Mouse (Mus musculus) layer of hippocampus, adult 18-20 months (tissue): ENCODE data around the gene Prl2c1. TPM values are rescaled to one million over a fixed set of nuclear protein-coding genes. Genes with fewer than 3 reads are reported as not detected.
"Not testable (repeated sequence)": the region's sequence is repeated elsewhere in the genome, so short reads cannot be mapped to it uniquely, and the experiment has no call there.

Source experiments
- DNase-seq, 2 experiments: peaks; one replicate each; pipeline ENCODE4 v3.0.0; 2022; ENCODE audit warnings: low spot score in 2 of 2
- long read RNA-seq: library from polyadenylated mRNA; stranded (forward); transcript quantifications from one replicate; pipeline ENCODE4 v2.0.0, GENCODE M21; 2021
- total RNA-seq, 2 experiments: library from RNA; stranded (reverse); gene quantifications; 2 replicates each; pipeline ENCODE4 v1.2.3; 2021

Prl2c1 gene
- total RNA-seq = not detected
- long read RNA-seq = 0 reads

GRCm38 (mm10) chr13:27849042-27849441 is at the start of gene Prl2c1:
Prl2c1 (plus strand) TSS chr13:27849342.
- no peak for DNase-seq

GRCm38 (mm10) chr13:27801354-27801753 is 47.8 kb upstream of the Prl2c1 start, which contains the start of gene Prl2a1:
Prl2a1 (plus strand) TSS chr13:27801654.
- no peak for DNase-seq

GRCm38 (mm10) chr13:27802765-27803164 is 46.4 kb upstream of the Prl2c1 start:
- no peak for DNase-seq

- not testable (repeated sequence) for DNase-seq
Measured at GRCm38 (mm10) chr13:27904236-27904635, 55.1 kb downstream of the Prl2c1 start.

Other genes starting within 250 kb of the Prl2c1 start
- gene Prl7b1, start 238.8 kb upstream of the Prl2c1 start, total RNA-seq = not detected
- gene Prl7a1, start 206.8 kb upstream of the Prl2c1 start, total RNA-seq = not detected
- gene Prl7a2, start 181.3 kb upstream of the Prl2c1 start, total RNA-seq = not detected
- not detected for gene Prl7d1, start 132.6 kb upstream of the Prl2c1 start, total RNA-seq
- not detected for gene Prl7c1, start 68.5 kb upstream of the Prl2c1 start, total RNA-seq
- not detected for gene Prl2a1, start 47.7 kb upstream of the Prl2c1 start, total RNA-seq
- gene Prl4a1, start 166.9 kb downstream of the Prl2c1 start, total RNA-seq = not detected